Mouse (Mus musculus): ENCODE results near the gene Rasa3. TPM values are rescaled to one million over a fixed set of nuclear protein-coding genes. Genes with fewer than 3 reads are reported as not detected.

The Rasa3 gene
- polyA plus RNA-seq, 1 experiment from 2014 or later: 33.2 TPM

GRCm38 (mm10) chr8:13647591-13647990 lies 29.8 kb downstream of the Rasa3 start:
- Histone ChIP-seq H3K4me3 (ENCODE audit: low read depth, low read length) (no peak overlapping the region), H3K4me1 (ENCODE audit: control insufficient read depth, insufficient read depth, low read length) (peaks cover 32% of the 10 kb centered on the region), H3K36me3 (ENCODE audit: control insufficient read depth, insufficient read depth, low read length) (no peaks in the 10 kb centered on the region), H3K27me3 (ENCODE audit: control insufficient read depth, insufficient read depth, low read depth, low read length) (no peaks in the 10 kb centered on the region), H3K9ac (ENCODE audit: low read depth, low read length) (no peak overlapping the region), H3K27ac (ENCODE audit: low read length) (no peak overlapping the region), H3K9me3 (replicated peaks; ENCODE audit: control insufficient read depth, low read length, poor library complexity, severe bottlenecking) (no peaks in the 10 kb centered on the region), H3K4me2 (ENCODE audit: low read length) (no peak overlapping the region)
- no peak for ATAC-seq
- WGBS: 83% methylated on average over 5 of the region's 5 CpGs

- H3K9me3 ChIP-seq (replicated peaks; ENCODE audit: control insufficient read depth, low read length, poor library complexity, severe bottlenecking): no peaks in the 10 kb centered on the region
- WGBS: 50% methylated on average over 6 of the region's 6 CpGs
- H3K4me2 ChIP-seq (ENCODE audit: low read length): no peak overlapping the region
- H3K27me3 ChIP-seq (ENCODE audit: control insufficient read depth, insufficient read depth, low read depth, low read length): no peaks in the 10 kb centered on the region
- peaks cover 45% of the 10 kb centered on the region for H3K4me1 ChIP-seq (ENCODE audit: control insufficient read depth, insufficient read depth, low read length)
- H3K27ac ChIP-seq (ENCODE audit: low read length): no peak overlapping the region
- H3K9ac ChIP-seq (ENCODE audit: low read depth, low read length): no peak overlapping the region
- no peak overlapping the region for H3K4me3 ChIP-seq (ENCODE audit: low read depth, low read length)
- H3K36me3 ChIP-seq (ENCODE audit: control insufficient read depth, insufficient read depth, low read length): no peaks in the 10 kb centered on the region
- no peak for ATAC-seq
These were observed 32.3 kb downstream of the Rasa3 start for GRCm38 (mm10) chr8:13644932-13645676.

- H3K27me3 ChIP-seq (ENCODE audit: control insufficient read depth, insufficient read depth, low read depth, low read length): no peaks in the 10 kb centered on the region
- WGBS: 9% methylated on average over 6 of the region's 6 CpGs
- H3K4me3 ChIP-seq (ENCODE audit: low read depth, low read length): no peak overlapping the region
- H3K9me3 ChIP-seq (replicated peaks; ENCODE audit: control insufficient read depth, low read length, poor library complexity, severe bottlenecking): no peaks in the 10 kb centered on the region
- H3K4me1 ChIP-seq (ENCODE audit: control insufficient read depth, insufficient read depth, low read length): peaks cover 42% of the 10 kb centered on the region
- peak overlapping the region; percentile 32; the same call in 1 of the 2 replicates for H3K9ac ChIP-seq (ENCODE audit: low read depth, low read length)
- H3K4me2 ChIP-seq (ENCODE audit: low read length): peak overlapping the region; percentile 3; the same call in 1 of the 2 replicates
- H3K27ac ChIP-seq (ENCODE audit: low read length): peak overlapping the region; percentile 62
- no peaks in the 10 kb centered on the region for H3K36me3 ChIP-seq (ENCODE audit: control insufficient read depth, insufficient read depth, low read length)
- 0 out of 2 replicates have a peak, but pooled peaks have one; percentile 11 for ATAC-seq
These were observed 33.2 kb downstream of the Rasa3 start for GRCm38 (mm10) chr8:13644155-13644554.

- WGBS: 82% methylated on average over 10 of the region's 10 CpGs
- no peak overlapping the region for H3K4me2 ChIP-seq (ENCODE audit: low read length)
- H3K4me1 ChIP-seq (ENCODE audit: control insufficient read depth, insufficient read depth, low read length): peaks cover 30% of the 10 kb centered on the region
- no peak overlapping the region for H3K4me3 ChIP-seq (ENCODE audit: low read depth, low read length)
- H3K36me3 ChIP-seq (ENCODE audit: control insufficient read depth, insufficient read depth, low read length): no peaks in the 10 kb centered on the region
- no peak overlapping the region for H3K27ac ChIP-seq (ENCODE audit: low read length)
- no peak for ATAC-seq
- no peak overlapping the region for H3K9ac ChIP-seq (ENCODE audit: low read depth, low read length)
- no peaks in the 10 kb centered on the region for H3K9me3 ChIP-seq (replicated peaks; ENCODE audit: control insufficient read depth, low read length, poor library complexity, severe bottlenecking)
- no peaks in the 10 kb centered on the region for H3K27me3 ChIP-seq (ENCODE audit: control insufficient read depth, insufficient read depth, low read depth, low read length)
These were observed 34.7 kb downstream of the Rasa3 start for GRCm38 (mm10) chr8:13642659-13643181.

GRCm38 (mm10) chr8:13641206-13641605 lies 36.2 kb downstream of the Rasa3 start:
- no peaks in the 10 kb centered on the region for H3K27me3 ChIP-seq (ENCODE audit: control insufficient read depth, insufficient read depth, low read depth, low read length)
- H3K9ac ChIP-seq (ENCODE audit: low read depth, low read length): no peak overlapping the region
- ATAC-seq: no peak
- 63% methylated on average over 9 of the region's 9 CpGs for WGBS
- H3K9me3 ChIP-seq (replicated peaks; ENCODE audit: control insufficient read depth, low read length, poor library complexity, severe bottlenecking): no peaks in the 10 kb centered on the region
- H3K4me1 ChIP-seq (ENCODE audit: control insufficient read depth, insufficient read depth, low read length): peaks cover 28% of the 10 kb centered on the region
- H3K4me3 ChIP-seq (ENCODE audit: low read depth, low read length): no peak overlapping the region
- peak overlapping the region; percentile 53; the same call in 1 of the 2 replicates for H3K27ac ChIP-seq (ENCODE audit: low read length)
- H3K4me2 ChIP-seq (ENCODE audit: low read length): no peak overlapping the region
- H3K36me3 ChIP-seq (ENCODE audit: control insufficient read depth, insufficient read depth, low read length): no peaks in the 10 kb centered on the region

GRCm38 (mm10) chr8:13640452-13640883 lies 36.9 kb downstream of the Rasa3 start:
- no peaks in the 10 kb centered on the region for H3K27me3 ChIP-seq (ENCODE audit: control insufficient read depth, insufficient read depth, low read depth, low read length)
- 37% methylated on average over 9 of the region's 9 CpGs for WGBS
- no peaks in the 10 kb centered on the region for H3K9me3 ChIP-seq (replicated peaks; ENCODE audit: control insufficient read depth, low read length, poor library complexity, severe bottlenecking)
- peaks cover 26% of the 10 kb centered on the region for H3K4me1 ChIP-seq (ENCODE audit: control insufficient read depth, insufficient read depth, low read length)
- no peaks in the 10 kb centered on the region for H3K36me3 ChIP-seq (ENCODE audit: control insufficient read depth, insufficient read depth, low read length)
- no peak overlapping the region for H3K9ac ChIP-seq (ENCODE audit: low read depth, low read length)
- no peak; the same call in 1 of the 2 replicates for ATAC-seq
- H3K4me2 ChIP-seq (ENCODE audit: low read length): no peak overlapping the region
- peak overlapping the region; percentile 53; the same call in 1 of the 2 replicates for H3K27ac ChIP-seq (ENCODE audit: low read length)
- H3K4me3 ChIP-seq (ENCODE audit: low read depth, low read length): no peak overlapping the region

- H3K4me3 ChIP-seq (ENCODE audit: low read depth, low read length): no peak overlapping the region
- no peaks in the 10 kb centered on the region for H3K4me1 ChIP-seq (ENCODE audit: control insufficient read depth, insufficient read depth, low read length)
- 92% methylated on average over 6 of the region's 6 CpGs for WGBS
- no peak overlapping the region for H3K9ac ChIP-seq (ENCODE audit: low read depth, low read length)
- no peaks in the 10 kb centered on the region for H3K36me3 ChIP-seq (ENCODE audit: control insufficient read depth, insufficient read depth, low read length)
- no peak overlapping the region for H3K4me2 ChIP-seq (ENCODE audit: low read length)
- no peaks in the 10 kb centered on the region for H3K27me3 ChIP-seq (ENCODE audit: control insufficient read depth, insufficient read depth, low read depth, low read length)
- H3K9me3 ChIP-seq (replicated peaks; ENCODE audit: control insufficient read depth, low read length, poor library complexity, severe bottlenecking): no peaks in the 10 kb centered on the region
- H3K27ac ChIP-seq (ENCODE audit: low read length): no peak overlapping the region
- no peak for ATAC-seq
These were observed 44.3 kb downstream of the Rasa3 start for GRCm38 (mm10) chr8:13633107-13633506.

- H3K27me3 ChIP-seq (ENCODE audit: control insufficient read depth, insufficient read depth, low read depth, low read length): no peaks in the 10 kb centered on the region
- H3K4me2 ChIP-seq (ENCODE audit: low read length): no peak overlapping the region
- WGBS: 91% methylated on average over 6 of the region's 6 CpGs
- no peak overlapping the region for H3K4me3 ChIP-seq (ENCODE audit: low read depth, low read length)
- no peaks in the 10 kb centered on the region for H3K9me3 ChIP-seq (replicated peaks; ENCODE audit: control insufficient read depth, low read length, poor library complexity, severe bottlenecking)
- no peak for ATAC-seq
- no peaks in the 10 kb centered on the region for H3K4me1 ChIP-seq (ENCODE audit: control insufficient read depth, insufficient read depth, low read length)
- H3K9ac ChIP-seq (ENCODE audit: low read depth, low read length): no peak overlapping the region
- no peak overlapping the region for H3K27ac ChIP-seq (ENCODE audit: low read length)
- H3K36me3 ChIP-seq (ENCODE audit: control insufficient read depth, insufficient read depth, low read length): no peaks in the 10 kb centered on the region
These were observed 45.1 kb downstream of the Rasa3 start for GRCm38 (mm10) chr8:13632309-13632708.

GRCm38 (mm10) chr8:13630754-13631153 lies 46.6 kb downstream of the Rasa3 start:
- H3K4me2 ChIP-seq (ENCODE audit: low read length): no peak overlapping the region
- H3K9ac ChIP-seq (ENCODE audit: low read depth, low read length): no peak overlapping the region
- no peak overlapping the region for H3K4me3 ChIP-seq (ENCODE audit: low read depth, low read length)
- 84% methylated on average over 4 of the region's 4 CpGs for WGBS
- no peak overlapping the region for H3K27ac ChIP-seq (ENCODE audit: low read length)
- no peak for ATAC-seq
- no peaks in the 10 kb centered on the region for H3K27me3 ChIP-seq (ENCODE audit: control insufficient read depth, insufficient read depth, low read depth, low read length)
- no peaks in the 10 kb centered on the region for H3K4me1 ChIP-seq (ENCODE audit: control insufficient read depth, insufficient read depth, low read length)
- no peaks in the 10 kb centered on the region for H3K9me3 ChIP-seq (replicated peaks; ENCODE audit: control insufficient read depth, low read length, poor library complexity, severe bottlenecking)
- no peaks in the 10 kb centered on the region for H3K36me3 ChIP-seq (ENCODE audit: control insufficient read depth, insufficient read depth, low read length)
